Mouse (Mus musculus): ENCODE measurements around the gene Trip6. TPM values are rescaled to one million over a fixed set of nuclear protein-coding genes. Genes with fewer than 3 reads are reported as not detected.

Trip6 gene
- polyA plus RNA-seq, 1 experiment from 2014 or later, result 102 TPM

DNA sequence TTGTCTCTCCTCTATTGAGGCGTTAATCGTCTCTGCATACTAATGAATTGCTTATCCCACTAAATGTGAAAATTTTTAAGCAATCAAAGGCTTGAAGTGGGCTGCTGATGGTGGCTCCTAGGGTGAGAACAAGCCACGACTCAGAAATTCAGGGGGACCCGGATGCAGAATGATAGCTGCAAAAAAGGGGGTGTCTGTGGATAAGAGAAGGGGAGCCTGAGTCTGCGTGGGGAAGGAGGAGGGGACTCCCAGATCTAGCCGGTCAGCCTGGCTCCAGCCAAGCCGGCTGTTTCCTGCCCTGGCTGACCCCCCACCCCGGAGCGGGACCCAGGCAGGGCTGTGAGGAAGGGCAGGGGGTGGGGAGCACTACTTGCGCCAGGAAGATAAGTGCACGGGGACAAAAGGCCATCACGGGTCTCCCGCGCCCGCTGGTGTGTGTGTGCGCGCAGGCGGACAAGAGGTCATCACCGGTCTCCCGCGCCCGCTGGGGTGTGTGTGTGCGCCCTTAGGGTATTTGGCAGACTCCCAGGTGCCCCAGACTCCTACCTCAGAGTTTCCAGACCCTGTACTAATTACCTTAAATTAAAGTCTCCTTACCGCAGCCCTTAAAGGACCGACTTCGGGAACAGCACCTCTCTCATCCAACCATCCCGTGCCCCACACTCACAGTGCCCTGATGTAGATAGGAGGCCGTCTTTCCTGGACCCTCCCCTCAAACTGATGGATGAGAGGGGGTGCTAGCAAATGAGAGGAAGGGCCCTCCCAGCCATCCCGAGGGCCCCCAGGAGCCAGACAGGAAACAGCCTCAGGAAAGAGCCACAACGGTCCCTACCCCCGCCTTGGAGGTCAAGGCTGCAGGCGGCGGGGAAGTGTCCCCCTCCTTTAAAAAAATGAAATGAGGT lies 34.5 kb upstream of the Trip6 start:
- H3K4me1 ChIP-seq (ENCODE audit: insufficient read depth, low read length), result peaks cover 58% of the 10 kb centered on the region
- peaks cover 3% of the 10 kb centered on the region; the same call in 1 of the 2 replicates for H3K36me3 ChIP-seq (ENCODE audit: insufficient read depth, low read length)
- peak overlapping the region; percentile 98 for H3K27ac ChIP-seq (ENCODE audit: low read length)
- peak overlapping the region; percentile 71 for H3K9ac ChIP-seq (replicated peaks; ENCODE audit: low read length)
- 1% methylated on average over 33 of the region's 33 CpGs for WGBS
- H3K9me3 ChIP-seq (ENCODE audit: low read length), result no peaks in the 10 kb centered on the region
- no peaks in the 10 kb centered on the region for H3K27me3 ChIP-seq (ENCODE audit: insufficient read depth, low read length)
- H3K4me2 ChIP-seq (replicated peaks; ENCODE audit: low read depth, low read length), result peak overlapping the region; percentile 93
- H3K4me3 ChIP-seq (ENCODE audit: low read length), result peak overlapping the region; percentile 95
- ATAC-seq (ENCODE audit: low FRiP score, low TSS enrichment), result peak; percentile 29

DNA sequence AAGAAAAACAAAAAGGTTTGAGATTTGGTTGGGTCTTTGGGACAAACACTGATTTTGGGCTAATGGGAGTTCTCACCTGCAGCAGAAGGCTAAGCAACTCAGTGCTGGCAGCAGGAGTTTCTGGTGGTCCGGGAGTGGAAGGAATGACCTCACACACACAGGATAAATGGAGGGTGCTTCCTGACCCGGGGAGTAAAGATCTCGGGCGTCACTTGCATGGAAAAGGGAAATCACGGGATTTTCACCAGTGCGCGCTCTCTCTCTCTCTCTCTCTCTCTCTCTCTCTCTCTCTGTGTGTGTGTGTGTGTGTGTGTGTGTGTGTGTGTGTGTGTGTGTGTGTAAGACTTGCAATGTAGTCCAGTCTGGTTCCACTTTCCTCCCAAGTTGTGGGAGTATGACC lies 33.7 kb upstream of the Trip6 start:
- peak overlapping the region; percentile 95 for H3K4me3 ChIP-seq (ENCODE audit: low read length)
- H3K27me3 ChIP-seq (ENCODE audit: insufficient read depth, low read length), result no peaks in the 10 kb centered on the region
- no peak for ATAC-seq (ENCODE audit: low FRiP score, low TSS enrichment)
- H3K9ac ChIP-seq (replicated peaks; ENCODE audit: low read length), result peak overlapping the region; percentile 71
- H3K9me3 ChIP-seq (ENCODE audit: low read length), result no peaks in the 10 kb centered on the region
- H3K4me1 ChIP-seq (ENCODE audit: insufficient read depth, low read length), result peaks cover 53% of the 10 kb centered on the region
- H3K27ac ChIP-seq (ENCODE audit: low read length), result peak overlapping the region; percentile 98
- 7% methylated on average over 7 of the region's 7 CpGs for WGBS
- peak overlapping the region; percentile 93 for H3K4me2 ChIP-seq (replicated peaks; ENCODE audit: low read depth, low read length)
- no peaks in the 10 kb centered on the region for H3K36me3 ChIP-seq (ENCODE audit: insufficient read depth, low read length)

DNA sequence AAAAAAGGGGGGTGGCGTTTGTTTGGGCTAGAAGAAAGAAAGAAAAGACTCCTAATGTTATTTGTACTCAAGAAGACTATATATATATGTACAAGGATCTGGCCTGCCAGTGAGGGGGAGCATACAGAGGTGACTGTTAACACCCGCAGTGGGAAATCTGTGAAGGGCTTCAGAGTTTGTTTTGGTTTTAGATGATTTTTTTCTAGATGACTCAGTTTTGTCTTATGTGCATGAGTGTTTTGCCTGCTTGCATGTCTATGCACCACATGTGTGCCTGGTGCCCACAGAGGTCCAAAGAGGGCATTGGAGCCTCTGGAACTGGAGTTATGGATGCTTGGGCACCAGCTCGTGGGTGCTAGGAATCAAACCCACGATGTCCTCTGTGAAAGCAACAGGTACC lies 32.8 kb upstream of the Trip6 start:
- Histone ChIP-seq H3K4me2 (replicated peaks; ENCODE audit: low read depth, low read length) (no peak overlapping the region), H3K36me3 (ENCODE audit: insufficient read depth, low read length) (no peaks in the 10 kb centered on the region), H3K9me3 (ENCODE audit: low read length) (no peaks in the 10 kb centered on the region), H3K4me1 (ENCODE audit: insufficient read depth, low read length) (peaks cover 47% of the 10 kb centered on the region), H3K27ac (ENCODE audit: low read length) (peak overlapping the region; percentile 74), H3K27me3 (ENCODE audit: insufficient read depth, low read length) (no peaks in the 10 kb centered on the region), H3K9ac (replicated peaks; ENCODE audit: low read length) (no peak overlapping the region), H3K4me3 (ENCODE audit: low read length) (no peak overlapping the region)
- 84% methylated on average over 4 of the region's 4 CpGs for WGBS
- ATAC-seq (ENCODE audit: low FRiP score, low TSS enrichment), result no peak

DNA sequence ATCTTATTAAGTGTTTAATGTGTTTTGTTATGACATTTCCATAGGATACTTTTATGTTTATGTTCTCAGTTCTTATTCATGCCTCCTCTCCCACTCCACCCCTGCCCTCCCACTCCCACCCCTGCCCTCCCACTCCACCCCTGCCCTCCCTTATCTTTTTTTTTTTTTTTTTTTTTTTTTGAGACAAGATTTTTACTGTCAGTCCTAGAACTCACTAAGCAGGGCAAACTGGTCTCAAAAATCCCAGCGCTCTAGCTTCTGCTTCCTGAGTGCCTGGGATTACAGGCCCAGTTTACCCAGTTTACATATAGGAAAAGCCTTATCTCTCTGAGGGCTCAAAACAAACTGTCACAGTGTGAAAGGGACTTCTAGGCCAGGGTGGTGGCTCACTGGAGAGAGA lies 32.2 kb upstream of the Trip6 start:
- H3K36me3 ChIP-seq (ENCODE audit: insufficient read depth, low read length), result no peaks in the 10 kb centered on the region
- H3K9me3 ChIP-seq (ENCODE audit: low read length), result no peaks in the 10 kb centered on the region
- peaks cover 42% of the 10 kb centered on the region for H3K4me1 ChIP-seq (ENCODE audit: insufficient read depth, low read length)
- WGBS, result 85% methylated on average over 1 of the region's 1 CpGs
- no peaks in the 10 kb centered on the region for H3K27me3 ChIP-seq (ENCODE audit: insufficient read depth, low read length)
- H3K4me2 ChIP-seq (replicated peaks; ENCODE audit: low read depth, low read length), result peak overlapping the region; percentile 32
- ATAC-seq (ENCODE audit: low FRiP score, low TSS enrichment), result no peak
- peak overlapping the region; percentile 30; the same call in 1 of the 2 replicates for H3K9ac ChIP-seq (replicated peaks; ENCODE audit: low read length)
- 0 out of 2 replicates have a peak overlapping the region, but pooled peaks have one; percentile 8 for H3K4me3 ChIP-seq (ENCODE audit: low read length)
- H3K27ac ChIP-seq (ENCODE audit: low read length), result peak overlapping the region; percentile 74

DNA sequence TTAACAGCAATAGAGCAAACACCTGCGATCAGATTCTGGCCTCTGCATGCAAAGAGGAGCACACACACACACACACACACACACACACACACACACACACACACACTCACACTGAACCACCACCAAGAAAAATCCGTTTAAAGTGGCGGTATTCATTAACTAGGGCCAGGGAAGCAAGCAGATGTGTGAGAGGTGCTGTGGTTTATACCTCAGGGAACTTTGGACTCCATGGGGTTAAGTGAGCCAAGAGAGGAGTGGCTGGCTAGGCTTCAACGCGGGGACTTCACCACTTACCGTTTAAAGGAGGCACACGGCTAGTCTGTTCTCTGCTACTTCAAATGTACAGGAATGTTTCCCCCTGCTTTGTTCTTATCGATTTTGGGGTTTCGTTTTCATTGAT lies 31.6 kb upstream of the Trip6 start:
- no peak for ATAC-seq (ENCODE audit: low FRiP score, low TSS enrichment)
- peak overlapping the region; percentile 30; the same call in 1 of the 2 replicates for H3K9ac ChIP-seq (replicated peaks; ENCODE audit: low read length)
- H3K36me3 ChIP-seq (ENCODE audit: insufficient read depth, low read length), result no peaks in the 10 kb centered on the region
- H3K4me2 ChIP-seq (replicated peaks; ENCODE audit: low read depth, low read length), result peak overlapping the region; percentile 32
- H3K9me3 ChIP-seq (ENCODE audit: low read length), result no peaks in the 10 kb centered on the region
- peaks cover 40% of the 10 kb centered on the region for H3K4me1 ChIP-seq (ENCODE audit: insufficient read depth, low read length)
- 0 out of 2 replicates have a peak overlapping the region, but pooled peaks have one; percentile 8 for H3K4me3 ChIP-seq (ENCODE audit: low read length)
- H3K27me3 ChIP-seq (ENCODE audit: insufficient read depth, low read length), result no peaks in the 10 kb centered on the region
- peak overlapping the region; percentile 74 for H3K27ac ChIP-seq (ENCODE audit: low read length)
- WGBS, result 16% methylated on average over 9 of the region's 9 CpGs

DNA sequence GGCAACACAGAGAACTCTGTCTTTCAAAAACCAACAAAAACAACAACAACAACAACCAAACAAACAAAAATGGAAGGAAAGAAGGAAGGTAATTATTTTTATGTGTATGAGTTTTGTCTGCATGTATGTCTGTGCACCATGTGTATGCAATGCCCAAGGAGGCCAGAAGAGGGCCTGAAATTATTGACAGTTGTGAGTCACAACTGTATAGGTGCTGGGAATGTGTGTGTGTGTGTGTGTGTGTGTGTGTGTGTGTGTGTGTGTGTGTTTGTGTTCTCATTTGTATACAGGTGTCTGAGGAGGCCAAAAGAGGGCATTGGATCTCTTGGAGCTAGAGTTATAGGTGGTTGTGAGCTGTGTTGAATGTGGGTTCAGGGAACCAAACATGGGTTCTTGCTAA lies 29.7 kb upstream of the Trip6 start:
- H3K9ac ChIP-seq (replicated peaks; ENCODE audit: low read length), result no peak overlapping the region
- peaks cover 46% of the 10 kb centered on the region for H3K4me1 ChIP-seq (ENCODE audit: insufficient read depth, low read length)
- H3K4me3 ChIP-seq (ENCODE audit: low read length), result no peak overlapping the region
- H3K27me3 ChIP-seq (ENCODE audit: insufficient read depth, low read length), result no peaks in the 10 kb centered on the region
- no peak overlapping the region for H3K27ac ChIP-seq (ENCODE audit: low read length)
- no peaks in the 10 kb centered on the region for H3K9me3 ChIP-seq (ENCODE audit: low read length)
- no peak for ATAC-seq (ENCODE audit: low FRiP score, low TSS enrichment)
- H3K4me2 ChIP-seq (replicated peaks; ENCODE audit: low read depth, low read length), result no peak overlapping the region
- H3K36me3 ChIP-seq (ENCODE audit: insufficient read depth, low read length), result no peaks in the 10 kb centered on the region

DNA sequence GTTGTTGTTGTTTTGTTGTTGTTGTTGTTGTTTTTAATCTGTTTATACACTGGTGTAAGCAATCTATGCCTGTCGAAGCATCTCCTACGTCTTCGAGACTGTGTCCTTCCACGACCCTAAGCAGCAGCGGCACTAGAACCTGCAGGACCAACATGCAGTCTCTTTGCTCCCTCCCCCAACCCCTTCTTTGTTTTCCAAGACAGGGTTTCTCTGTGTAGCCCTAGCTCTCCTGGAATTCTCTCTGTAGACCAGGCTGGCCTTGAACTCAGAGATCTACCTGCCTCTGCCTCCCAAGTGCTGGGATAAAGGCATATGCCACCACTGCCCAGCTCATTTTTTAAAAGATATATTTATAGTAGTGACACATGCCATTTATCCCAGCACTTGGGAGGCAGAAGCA lies 29.2 kb upstream of the Trip6 start:
- whole genome bisulfite sequencing, result 97% methylated on average over 5 of the region's 5 CpGs
- peaks cover 42% of the 10 kb centered on the region for H3K4me1 ChIP-seq (ENCODE audit: insufficient read depth, low read length)

DNA sequence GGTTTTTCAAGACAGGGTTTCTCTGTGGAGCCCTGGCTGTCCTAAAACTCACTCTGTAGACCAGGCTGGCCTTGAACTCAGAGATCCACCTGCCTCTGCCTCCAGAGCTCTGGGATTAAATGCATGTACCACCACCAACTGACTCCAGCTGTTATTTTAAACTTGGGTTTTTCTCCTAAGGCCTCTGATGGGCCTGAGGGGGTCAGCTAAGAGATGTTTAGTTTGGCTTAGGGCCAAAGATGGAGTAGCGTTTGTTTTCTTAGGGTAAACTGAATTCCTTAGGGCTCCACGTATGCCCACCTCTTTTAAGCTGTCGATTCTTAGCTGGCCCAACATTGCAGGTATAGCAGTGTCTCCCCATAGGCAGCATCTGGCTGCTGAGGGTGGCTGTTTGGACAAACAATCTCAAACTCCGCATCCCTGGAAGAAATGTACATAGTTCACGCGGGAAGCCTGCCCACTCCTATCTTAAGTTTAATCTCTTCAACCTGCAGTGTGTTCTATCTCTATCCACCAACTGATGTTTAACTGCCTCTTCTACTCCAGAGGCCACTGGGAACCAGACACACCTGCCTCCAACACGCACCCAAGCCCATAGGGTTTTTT lies 28.3 kb upstream of the Trip6 start:
- Histone ChIP-seq H3K4me2 (replicated peaks; ENCODE audit: low read depth, low read length) (no peak overlapping the region), H3K9ac (replicated peaks; ENCODE audit: low read length) (no peak overlapping the region), H3K27me3 (ENCODE audit: insufficient read depth, low read length) (no peaks in the 10 kb centered on the region), H3K4me3 (ENCODE audit: low read length) (no peak overlapping the region), H3K27ac (ENCODE audit: low read length) (no peak overlapping the region), H3K4me1 (ENCODE audit: insufficient read depth, low read length) (peaks cover 38% of the 10 kb centered on the region), H3K36me3 (ENCODE audit: insufficient read depth, low read length) (no peaks in the 10 kb centered on the region), H3K9me3 (ENCODE audit: low read length) (no peaks in the 10 kb centered on the region)
- 50% methylated on average over 7 of the region's 7 CpGs for WGBS
- ATAC-seq (ENCODE audit: low FRiP score, low TSS enrichment), result no peak

More for the DNA sequence above, 29.2 kb upstream of the Trip6 start:
- ATAC-seq (ENCODE audit: low FRiP score, low TSS enrichment), result no peak
- no peaks in the 10 kb centered on the region for H3K27me3 ChIP-seq (ENCODE audit: insufficient read depth, low read length)
- H3K27ac ChIP-seq (ENCODE audit: low read length), result no peak overlapping the region
- no peak overlapping the region for H3K4me2 ChIP-seq (replicated peaks; ENCODE audit: low read depth, low read length)
- no peak overlapping the region for H3K4me3 ChIP-seq (ENCODE audit: low read length)
- H3K36me3 ChIP-seq (ENCODE audit: insufficient read depth, low read length), result no peaks in the 10 kb centered on the region
- H3K9ac ChIP-seq (replicated peaks; ENCODE audit: low read length), result no peak overlapping the region
- no peaks in the 10 kb centered on the region for H3K9me3 ChIP-seq (ENCODE audit: low read length)

DNA sequence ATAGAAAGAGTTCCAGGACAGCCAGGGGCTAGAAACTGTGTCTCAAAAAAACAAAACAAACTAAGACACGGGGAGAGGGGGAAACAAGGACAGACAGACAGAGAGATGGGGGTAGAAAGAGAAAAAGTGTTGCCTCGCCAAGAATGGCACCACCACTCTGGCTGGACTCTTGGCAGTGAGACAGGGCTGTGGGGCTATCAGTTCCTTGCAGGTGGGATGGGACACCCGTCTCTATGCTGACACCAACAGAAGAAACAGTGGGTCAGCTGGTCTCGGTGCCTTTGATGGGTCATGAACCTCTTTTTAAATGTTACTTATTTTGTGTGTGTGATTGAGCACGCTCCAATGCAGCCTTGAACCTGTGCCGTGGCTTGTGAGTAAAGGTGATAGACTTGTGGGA lies 26.0 kb upstream of the Trip6 start:
- Histone ChIP-seq H3K36me3 (ENCODE audit: insufficient read depth, low read length) (no peaks in the 10 kb centered on the region), H3K27ac (ENCODE audit: low read length) (peak overlapping the region; percentile 93), H3K4me1 (ENCODE audit: insufficient read depth, low read length) (peaks cover 22% of the 10 kb centered on the region), H3K4me2 (replicated peaks; ENCODE audit: low read depth, low read length) (no peak overlapping the region), H3K9ac (replicated peaks; ENCODE audit: low read length) (0 out of 2 replicates have a peak overlapping the region, but pooled peaks have one; percentile 81), H3K27me3 (ENCODE audit: insufficient read depth, low read length) (no peaks in the 10 kb centered on the region), H3K9me3 (ENCODE audit: low read length) (no peaks in the 10 kb centered on the region), H3K4me3 (ENCODE audit: low read length) (no peak overlapping the region)
- WGBS, result 71% methylated on average over 6 of the region's 6 CpGs
- no peak for ATAC-seq (ENCODE audit: low FRiP score, low TSS enrichment)
